Mouse (Mus musculus) T-cell, adult 66 days (primary cell): ENCODE measurements around the gene B430305J03Rik. TPM values are rescaled to one million over a fixed set of nuclear protein-coding genes. Genes with fewer than 3 reads are reported as not detected.

Experiments used
- total RNA-seq, 2 experiments: library from RNA; stranded (reverse); gene quantifications; 3 replicates in 1 of 2; 4 replicates in 1 of 2; pipeline ENCODE4 v1.2.4; 2023

B430305J03Rik gene
- total RNA-seq: under 1 TPM; 0.53 to 0.70 TPM

GRCm38 (mm10) chr3:61365779-61366373, at the start of gene B430305J03Rik:
Gene B430305J03Rik (minus strand): TSS chr3:61365951.

DNA sequence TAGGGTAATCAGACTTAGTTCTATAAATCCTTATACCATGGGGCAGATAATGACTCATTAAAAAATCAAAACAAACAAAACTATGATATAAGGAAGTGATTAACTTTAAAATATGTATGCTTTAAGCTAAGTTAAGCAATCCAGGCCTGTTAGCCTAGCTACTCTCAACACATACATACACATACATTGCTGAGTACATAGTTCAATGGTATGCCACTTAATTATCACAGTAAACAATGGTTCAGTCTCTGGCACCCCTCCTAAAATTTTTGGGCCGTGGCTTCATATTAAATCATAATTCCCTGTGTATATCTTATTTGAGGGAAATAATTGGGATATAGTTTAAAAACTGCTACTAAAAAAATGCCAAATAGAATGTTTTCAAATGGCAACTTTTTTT, 4.4 kb downstream of the B430305J03Rik start, which contains the start of gene Rap2b:
Gene Rap2b, plus strand, starts transcription at position 301 of the 400 bp plus-strand sequence.

Other genes with a start within 250 kb of the B430305J03Rik start
- gene Rap2b, start 4.3 kb downstream of the B430305J03Rik start, total RNA-seq: 10 to 100 TPM; 16.6 to 18.6 TPM